Mouse (Mus musculus) hindlimb bud, embryonic 11.5 days (tissue): ENCODE data around the gene Lgi1.
A peak's percentile ranks its signal among the peaks of the same experiment; 100 is the strongest.

Experiments
- DNase-seq: peaks from one replicate; pipeline ENCODE4 v3.0.0-alpha.2; 2012; ENCODE audit warnings: low read depth, low spot score; ENCODE audit errors: extremely low spot score

Lgi1 gene

GRCm38 (mm10) chr19:38264505-38265500 lies at the start of gene Lgi1:
Lgi1 (plus strand) TSS chr19:38264536.
- no peak for DNase-seq

DNA sequence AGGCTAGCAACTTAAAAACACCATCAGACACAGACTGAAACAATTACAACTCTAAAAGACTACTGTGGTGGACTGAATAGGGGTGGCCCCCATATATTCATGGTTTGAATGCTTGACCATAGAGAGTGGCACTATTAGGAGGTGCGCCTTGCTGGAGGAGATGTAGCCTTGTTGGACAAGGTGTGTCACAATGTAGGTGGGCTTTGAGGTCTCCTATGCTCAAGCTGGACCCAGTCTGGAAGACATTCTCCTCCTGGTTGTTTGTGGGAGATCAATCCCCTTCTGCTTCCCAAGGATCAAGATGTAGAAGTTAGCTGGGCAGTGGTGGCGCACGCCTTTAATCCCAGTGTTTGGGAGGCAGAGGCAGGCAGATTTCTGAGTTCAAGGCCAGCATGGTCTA lies 46.6 kb upstream of the Lgi1 start:
- DNase-seq = no peak

- DNase-seq = no peak
Measured at GRCm38 (mm10) chr19:38223356-38223904, 40.9 kb upstream of the Lgi1 start.

DNA sequence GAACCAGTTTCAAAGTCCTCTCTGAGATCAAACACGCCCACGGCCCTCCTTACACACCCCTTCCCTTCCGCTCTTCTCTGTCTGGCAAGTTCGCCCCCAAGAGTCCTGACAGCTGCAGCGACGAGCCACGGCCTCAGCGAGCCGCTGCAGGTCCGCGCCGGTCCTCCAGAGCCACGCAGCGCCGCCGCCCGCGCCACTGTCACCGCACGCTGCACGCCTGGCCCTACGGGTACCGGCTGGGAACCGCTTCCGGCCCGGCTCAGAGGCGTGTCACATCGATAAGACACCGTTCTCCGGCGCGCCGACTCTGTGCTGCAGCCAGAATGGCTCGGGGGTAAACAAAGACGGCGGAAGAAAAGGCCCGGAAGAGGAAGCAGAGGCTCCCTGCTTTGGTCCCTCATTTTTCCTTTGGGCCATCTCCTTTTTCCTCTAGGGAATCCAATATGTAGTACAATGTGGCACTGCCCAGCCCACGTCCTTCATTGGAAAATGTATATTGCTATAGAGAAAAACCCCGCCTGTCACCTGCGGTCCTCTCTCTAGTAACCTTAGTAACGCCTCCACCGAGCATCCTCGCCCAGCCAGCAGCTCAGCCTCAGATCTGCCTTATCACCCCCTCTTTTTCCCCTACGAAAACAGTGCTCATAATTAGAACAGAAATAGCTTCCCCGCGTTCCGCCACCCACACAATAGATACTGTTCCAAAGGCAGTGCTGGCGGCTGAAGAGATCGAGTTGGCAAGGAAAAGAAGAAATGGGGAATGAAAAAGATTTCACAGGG lies 40.2 kb upstream of the Lgi1 start, which contains the start of gene Fra10ac1:
Fra10ac1 (minus strand) TSS at position 252 of the 780 bp plus-strand sequence.
- peak; percentile 73 for DNase-seq

- DNase-seq = no peak
Measured at GRCm38 (mm10) chr19:38224685-38225060, 39.7 kb upstream of the Lgi1 start.

DNA sequence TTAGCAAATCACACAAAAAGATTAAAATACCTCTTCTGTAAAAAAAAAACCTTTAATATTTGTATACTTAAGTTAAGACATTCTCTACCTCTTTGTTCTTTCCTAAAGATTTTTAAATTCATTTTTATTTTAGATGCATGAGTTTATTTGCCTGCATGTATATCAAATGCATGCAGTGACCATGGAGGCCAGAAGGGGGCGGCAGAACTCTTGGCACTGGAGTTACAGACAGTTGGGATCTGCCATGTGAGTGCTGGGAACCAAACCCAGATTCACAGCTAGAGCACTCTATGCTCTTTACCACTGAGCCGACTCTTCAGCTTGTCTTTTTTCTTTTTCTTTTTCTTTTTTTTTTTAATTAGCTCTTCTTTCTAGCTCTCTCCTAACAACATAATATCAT lies 35.6 kb upstream of the Lgi1 start:
- no peak for DNase-seq

- no peak for DNase-seq
Measured at GRCm38 (mm10) chr19:38232087-38232486, 32.2 kb upstream of the Lgi1 start.

GRCm38 (mm10) chr19:38232516-38232915 lies 31.8 kb upstream of the Lgi1 start:
- no peak for DNase-seq

DNA sequence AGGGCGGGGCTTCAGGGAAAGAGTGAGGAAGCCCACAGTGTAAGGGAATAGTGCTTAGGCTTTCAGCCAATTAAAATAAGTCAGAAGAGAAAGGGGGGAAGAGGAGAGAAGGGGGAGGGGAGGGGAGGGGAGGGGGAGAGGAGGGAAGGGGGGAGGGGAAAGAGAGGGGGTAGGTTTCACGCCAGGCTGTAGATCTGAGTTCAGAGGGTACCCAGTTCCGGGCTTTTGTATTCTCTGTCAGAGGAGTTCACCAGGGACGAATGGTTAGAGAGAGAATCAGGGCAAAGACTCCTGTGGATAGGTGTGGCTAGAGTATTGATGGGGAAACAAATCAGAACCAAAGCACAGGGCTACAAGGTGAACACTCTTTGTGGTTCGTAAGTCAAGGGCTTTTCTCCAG lies 27.8 kb upstream of the Lgi1 start:
- DNase-seq = no peak

GRCm38 (mm10) chr19:38237834-38238212 lies 26.5 kb upstream of the Lgi1 start:
- DNase-seq = no peak

DNA sequence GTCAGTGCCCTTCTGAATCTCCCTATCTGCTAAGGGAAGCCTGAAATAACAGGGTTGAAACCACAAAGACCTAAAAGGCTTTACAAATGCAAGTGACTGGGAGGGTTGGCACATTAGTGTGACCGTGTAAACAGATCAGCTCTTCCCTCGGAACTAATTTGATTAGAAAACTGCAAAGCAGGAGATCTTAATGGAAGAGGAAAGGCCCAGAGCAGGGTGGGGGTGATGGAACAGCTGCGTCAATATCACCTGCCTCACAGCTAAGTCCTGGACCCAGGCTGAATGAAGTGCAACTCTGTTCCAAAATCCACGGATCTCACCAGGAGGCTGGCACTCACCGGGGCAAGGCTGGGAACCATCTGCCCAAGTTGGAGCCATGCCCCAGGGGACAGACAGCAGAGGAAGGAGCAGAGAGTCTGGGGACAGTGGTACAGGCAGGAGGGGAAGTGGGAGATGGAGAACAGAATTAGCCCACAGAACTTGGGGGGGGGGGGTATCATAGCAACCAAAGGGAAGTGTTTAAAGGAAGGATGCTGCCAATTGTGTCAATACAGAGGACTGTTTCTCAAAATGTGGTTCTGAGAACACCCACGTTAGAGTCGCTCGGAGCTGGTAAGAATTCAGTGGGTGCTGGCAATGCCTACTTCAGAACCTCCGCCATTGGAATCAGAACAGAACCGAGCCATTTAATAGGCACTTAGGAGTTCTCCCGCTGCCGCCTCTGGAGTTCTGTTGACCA lies 26.0 kb upstream of the Lgi1 start:
- DNase-seq = no peak

DNA sequence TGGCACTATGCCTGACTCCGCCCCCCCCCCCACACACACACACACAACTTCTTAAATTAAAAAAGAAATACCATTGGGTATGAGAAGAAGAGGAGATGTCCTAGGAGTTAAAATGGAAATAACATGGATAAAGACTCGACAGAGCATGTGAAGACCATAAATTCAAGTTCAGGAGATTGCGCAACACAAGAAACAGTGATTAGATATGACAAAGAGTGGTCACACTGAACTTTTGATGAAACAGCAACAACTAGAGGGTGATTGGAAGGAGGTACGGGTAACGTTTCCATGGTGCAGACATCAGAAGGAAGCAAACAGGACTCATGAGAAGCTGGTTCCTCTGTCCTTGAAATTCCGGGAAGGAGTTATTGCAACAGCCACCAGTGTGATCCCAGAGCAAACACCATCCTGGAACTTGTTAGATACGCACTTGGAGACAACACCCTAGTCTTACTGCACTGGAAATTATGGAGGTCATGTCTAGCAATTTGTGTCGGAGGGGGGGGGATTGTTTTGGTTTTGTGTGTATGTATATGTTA lies 22.0 kb upstream of the Lgi1 start:
- no peak for DNase-seq

GRCm38 (mm10) chr19:38244748-38245147 lies 19.6 kb upstream of the Lgi1 start:
- DNase-seq = no peak

DNA sequence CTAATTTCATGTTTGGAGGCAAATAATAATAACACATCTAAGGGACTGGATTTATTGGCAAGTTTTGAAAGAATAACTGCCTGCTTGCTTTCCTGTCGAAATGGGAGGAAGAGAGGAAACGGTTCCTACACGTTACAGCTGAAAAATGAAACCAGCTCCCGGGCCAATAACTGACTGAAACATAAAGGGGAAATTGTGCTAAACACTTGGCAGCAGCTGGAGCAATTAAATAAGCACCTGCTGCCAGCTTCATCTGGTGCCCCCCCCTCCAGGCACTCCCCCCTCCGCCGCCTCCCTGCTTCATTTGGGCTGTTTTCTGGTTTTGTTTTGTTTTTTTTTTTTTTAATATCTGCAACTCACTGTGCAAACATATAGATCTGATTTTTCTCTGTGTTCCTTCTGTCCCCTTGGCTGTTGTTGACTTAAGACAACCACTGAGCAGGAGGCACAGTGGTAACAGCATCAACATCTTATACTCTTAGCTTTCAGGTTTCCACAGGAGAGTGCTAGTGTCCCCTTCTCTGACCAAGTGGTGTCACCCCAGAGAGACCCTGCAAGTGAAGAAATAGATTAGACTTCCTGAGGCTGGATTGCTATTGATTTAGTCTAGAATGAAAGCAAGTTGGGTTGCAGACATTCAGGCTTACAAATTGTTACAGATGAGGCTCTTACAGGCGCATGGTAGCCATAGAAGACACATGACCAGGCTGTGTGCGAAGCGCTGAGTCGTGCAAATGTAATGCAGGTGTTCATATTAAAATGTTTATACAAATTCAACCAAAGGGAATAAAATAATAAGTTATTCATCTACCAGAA lies 18.8 kb upstream of the Lgi1 start:
- DNase-seq = no peak

DNA sequence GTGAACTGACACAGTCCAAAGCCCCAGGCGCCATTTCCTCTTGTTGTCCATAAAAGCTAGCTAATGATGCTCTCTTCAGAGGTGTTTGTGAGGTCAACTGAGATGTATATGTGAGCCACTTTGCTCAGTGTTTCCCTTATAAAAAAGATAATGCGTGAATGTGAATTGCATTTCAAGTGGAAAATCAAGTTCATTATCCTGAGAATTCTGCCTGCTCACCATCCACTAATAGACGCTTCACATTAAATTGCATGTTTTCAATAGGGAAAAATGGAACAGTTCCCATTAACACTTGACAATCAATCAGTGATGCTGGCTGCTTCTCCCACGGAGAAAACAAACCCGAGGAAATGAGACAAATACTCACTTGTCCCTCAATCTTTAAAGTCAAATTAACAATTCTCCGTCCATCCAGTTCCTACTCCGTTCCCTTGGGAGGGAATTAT lies 18.1 kb upstream of the Lgi1 start:
- no peak for DNase-seq

DNA sequence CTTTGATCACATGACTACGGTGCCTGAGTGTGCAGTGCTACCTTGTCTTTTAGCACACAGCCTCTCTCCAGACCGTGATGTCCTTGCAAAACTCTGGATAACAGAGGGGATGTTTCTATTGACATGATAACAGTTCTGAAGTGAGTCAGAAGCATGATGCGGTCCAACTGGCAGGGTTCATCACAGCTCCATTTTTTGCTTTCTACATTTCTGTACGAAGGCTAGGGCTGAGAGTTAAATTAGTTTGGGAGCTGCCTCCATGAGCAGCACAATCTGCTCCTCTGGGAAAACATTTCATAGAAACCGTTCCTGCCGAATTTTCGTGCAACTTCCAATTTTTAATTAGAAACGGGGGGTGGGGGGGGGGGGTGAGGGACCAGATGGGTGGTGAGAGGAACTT lies 14.7 kb upstream of the Lgi1 start:
- no peak for DNase-seq

DNA sequence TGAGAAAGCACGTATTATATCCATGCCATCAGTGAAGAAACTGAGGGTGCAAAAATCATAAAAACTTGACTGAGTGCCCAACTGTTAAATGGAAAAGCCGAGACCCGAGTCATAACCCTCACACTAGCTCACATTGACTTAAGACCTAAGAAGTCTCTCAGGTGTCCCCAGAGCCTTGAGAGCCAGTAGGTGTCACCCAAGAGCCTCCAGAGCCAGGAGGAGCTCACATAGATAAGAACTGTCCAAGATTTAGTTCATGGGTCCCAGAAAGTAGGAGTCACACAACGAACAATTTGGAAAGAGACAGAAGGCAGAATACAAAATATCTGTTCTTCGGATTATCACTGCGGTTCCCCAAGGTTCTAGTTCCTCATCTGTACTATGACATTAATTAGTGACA lies 10.5 kb upstream of the Lgi1 start:
- no peak for DNase-seq

- no peak for DNase-seq
Measured at GRCm38 (mm10) chr19:38258651-38259065, 5.7 kb upstream of the Lgi1 start.

GRCm38 (mm10) chr19:38259436-38259835 lies 4.9 kb upstream of the Lgi1 start:
- DNase-seq = no peak

DNA sequence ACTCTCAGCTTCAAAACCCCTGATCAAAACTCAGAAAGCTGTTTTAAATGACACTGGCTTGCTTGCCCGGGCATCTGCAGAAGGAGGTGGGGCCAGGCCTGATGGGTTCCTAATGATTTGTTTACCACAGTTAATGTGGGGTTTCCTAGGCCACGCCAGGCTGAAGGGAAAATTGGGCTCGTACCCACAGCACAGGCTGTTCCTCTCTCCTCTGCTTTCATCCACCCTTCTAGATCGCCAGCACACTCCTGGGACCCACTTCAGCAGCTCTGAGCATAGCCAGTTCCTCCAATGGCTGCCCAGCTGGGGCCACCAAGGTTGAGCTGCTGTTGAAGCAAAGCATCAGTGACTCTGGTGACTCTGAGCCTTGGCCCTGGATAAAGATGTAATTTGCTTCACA lies 4.0 kb upstream of the Lgi1 start:
- no peak for DNase-seq
